Mouse (Mus musculus) lung, postnatal 14 days (tissue): ENCODE data around the gene Sdk1.

Experiments
- DNase-seq: peaks from one replicate; pipeline ENCODE4 v3.0.0; 2021

Sdk1 gene

DNA sequence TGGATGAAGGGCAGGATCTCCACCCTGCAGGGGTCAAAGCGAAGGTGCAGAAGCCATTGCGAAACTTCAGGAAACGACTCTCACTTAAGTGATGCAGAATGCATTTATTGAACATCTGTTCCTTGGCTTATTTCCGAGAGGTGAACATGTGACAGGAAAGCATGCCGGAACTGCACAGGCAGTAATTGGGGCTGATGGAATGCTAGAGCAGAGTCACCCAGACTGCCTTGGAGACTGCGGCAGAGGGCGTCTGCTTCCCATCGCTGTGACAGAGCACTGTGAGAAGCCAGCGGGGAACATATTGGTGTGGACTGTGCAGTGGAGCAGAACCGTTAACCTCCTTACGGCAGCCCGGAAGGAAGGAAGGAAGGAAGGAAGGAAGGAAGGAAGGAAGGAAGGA lies 783.2 kb downstream of the Sdk1 start:
- DNase-seq, result no peak

- DNase-seq, result no peak
Observed at GRCm38 (mm10) chr5:142036536-142036935, 795.2 kb downstream of the Sdk1 start.

DNA sequence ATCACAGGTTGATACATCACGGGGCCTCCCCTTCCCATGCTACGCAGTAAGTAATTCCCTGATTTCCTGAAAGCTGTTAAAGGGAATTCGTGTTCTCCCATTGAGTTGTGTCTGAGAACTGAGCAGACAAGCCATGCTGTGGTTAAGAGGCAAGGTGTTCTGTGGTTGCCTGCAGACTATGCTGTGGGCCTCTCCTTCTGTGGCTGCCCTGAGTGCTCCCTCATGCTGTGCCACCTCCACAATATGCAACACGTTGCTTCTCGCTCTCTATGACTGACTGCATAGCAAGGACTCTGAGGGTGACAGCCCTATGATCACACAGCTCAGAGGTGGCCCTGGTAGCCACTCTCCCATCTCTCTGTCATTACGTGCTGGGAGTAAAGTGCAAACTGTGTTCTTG lies 797.9 kb downstream of the Sdk1 start:
- DNase-seq, result no peak

- no peak for DNase-seq
Observed at GRCm38 (mm10) chr5:142039891-142040530, 798.7 kb downstream of the Sdk1 start.

GRCm38 (mm10) chr5:142041226-142041802 lies 800.0 kb downstream of the Sdk1 start:
- no peak for DNase-seq

- DNase-seq, result no peak
Observed at GRCm38 (mm10) chr5:142061781-142062180, 820.5 kb downstream of the Sdk1 start.

GRCm38 (mm10) chr5:142071322-142071721 lies 830.0 kb downstream of the Sdk1 start:
- no peak for DNase-seq

GRCm38 (mm10) chr5:142073901-142074300 lies 832.6 kb downstream of the Sdk1 start:
- DNase-seq, result no peak

- peak; percentile 50 for DNase-seq
Observed at GRCm38 (mm10) chr5:142074561-142075500, 833.5 kb downstream of the Sdk1 start.

- DNase-seq, result no peak
Observed at GRCm38 (mm10) chr5:142080661-142081060, 839.4 kb downstream of the Sdk1 start.

DNA sequence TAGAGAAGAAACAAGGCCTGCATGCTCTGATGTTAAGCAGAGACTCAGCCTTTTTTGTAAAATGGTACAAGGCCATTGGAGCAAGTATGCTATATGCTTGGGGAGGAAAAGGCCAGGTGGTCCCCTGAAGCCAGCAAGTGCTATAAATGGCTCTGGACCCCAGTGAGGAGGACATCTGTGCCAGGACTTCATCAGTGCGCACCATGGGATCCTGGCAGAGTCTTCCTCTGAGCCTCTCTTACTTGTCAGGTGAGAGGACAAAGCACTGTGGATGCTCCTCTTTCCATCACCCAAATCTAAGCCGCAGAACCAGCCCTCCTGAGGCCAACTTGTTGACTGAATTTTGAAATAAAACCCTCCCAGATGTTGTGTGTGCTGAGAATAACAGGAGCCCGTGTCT lies 839.8 kb downstream of the Sdk1 start:
- no peak for DNase-seq

- DNase-seq, result no peak
Observed at GRCm38 (mm10) chr5:142096377-142096841, 855.1 kb downstream of the Sdk1 start.

DNA sequence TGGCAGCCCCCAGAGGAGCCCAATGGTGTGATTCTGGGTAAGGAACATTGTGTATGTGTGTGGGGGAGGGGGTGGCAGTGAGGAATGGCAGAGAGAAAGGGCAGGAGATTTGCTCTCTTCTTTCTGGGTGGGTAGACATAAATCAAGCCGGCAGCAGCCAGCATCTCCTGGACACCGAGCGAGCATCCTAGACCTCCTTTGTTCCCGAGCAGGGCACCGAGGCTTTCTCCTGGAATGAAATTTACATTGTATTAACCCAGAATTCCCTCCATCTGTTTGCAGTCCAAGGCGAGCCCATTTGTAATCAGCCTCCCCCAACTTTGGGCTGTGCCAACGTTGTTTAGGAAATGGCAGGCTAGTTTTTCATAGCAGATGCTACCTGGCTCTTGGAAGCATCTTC lies 858.9 kb downstream of the Sdk1 start:
- no peak for DNase-seq

- no peak for DNase-seq
Observed at GRCm38 (mm10) chr5:142107434-142107833, 866.1 kb downstream of the Sdk1 start.

- DNase-seq, result no peak
Observed at GRCm38 (mm10) chr5:142111989-142112388, 870.7 kb downstream of the Sdk1 start.

GRCm38 (mm10) chr5:142113210-142114175 lies 872.2 kb downstream of the Sdk1 start:
- no peak for DNase-seq

DNA sequence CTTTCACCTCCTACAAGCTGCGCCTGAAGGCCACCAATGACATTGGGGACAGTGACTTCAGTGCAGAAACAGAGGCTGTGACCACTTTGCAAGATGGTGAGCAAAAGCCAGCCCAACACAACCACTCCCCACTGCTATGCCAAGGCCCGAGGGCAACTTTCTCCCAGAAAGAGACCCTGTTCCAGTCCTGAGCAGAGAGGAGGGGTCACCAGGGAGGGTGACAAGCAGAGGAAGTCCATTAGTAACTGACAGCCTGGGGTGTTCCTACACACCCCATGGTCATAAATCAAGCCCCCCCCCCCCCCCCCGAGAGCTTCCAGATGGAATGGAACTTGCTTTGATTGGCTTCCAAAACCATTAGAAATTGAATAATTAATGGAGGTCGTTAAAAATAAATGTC lies 886.5 kb downstream of the Sdk1 start:
- DNase-seq, result no peak

GRCm38 (mm10) chr5:142128181-142128611 lies 886.9 kb downstream of the Sdk1 start:
- DNase-seq, result no peak

GRCm38 (mm10) chr5:142130004-142130403 lies 888.7 kb downstream of the Sdk1 start:
- DNase-seq, result no peak

DNA sequence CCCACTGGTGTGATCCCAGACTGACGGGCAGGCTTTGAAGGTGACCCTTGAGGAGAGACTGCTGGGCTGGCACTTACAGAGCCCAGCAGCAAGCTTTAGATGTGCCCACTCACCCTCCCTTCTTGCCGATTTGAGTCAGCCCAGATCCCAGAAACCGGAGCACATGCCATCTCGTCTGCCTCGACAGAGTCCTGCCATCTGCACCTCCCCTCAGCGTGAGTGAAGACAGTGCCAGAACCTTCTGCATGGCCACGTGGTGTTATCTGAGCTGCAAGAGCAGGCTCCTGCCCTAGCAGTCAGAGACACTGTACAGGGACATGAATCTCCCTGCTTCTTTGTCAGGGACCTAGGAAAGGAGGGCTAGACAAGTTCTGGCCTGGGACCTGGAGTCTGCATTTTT lies 898.7 kb downstream of the Sdk1 start:
- DNase-seq, result no peak

GRCm38 (mm10) chr5:142149594-142149993 lies 908.3 kb downstream of the Sdk1 start:
- DNase-seq, result peak; percentile 2

- DNase-seq, result no peak
Observed at GRCm38 (mm10) chr5:142150756-142151155, 909.5 kb downstream of the Sdk1 start.
